Mouse (Mus musculus) bone marrow, adult 2 months (tissue): ENCODE data around the gene Zfp282.

Experiments used
- CTCF ChIP-seq: fragments of 200-500 bp; IDR thresholded peaks from 2 replicates; pipeline ENCODE4 v1.5.1; 2011; ENCODE audit warnings: low read length, control low read depth; ENCODE audit not compliant: control insufficient read depth, insufficient read depth
- POLR2A ChIP-seq: fragments of 200-500 bp; IDR thresholded peaks from 2 replicates; pipeline ENCODE4 v1.6.1; 2011; ENCODE audit warnings: low read depth, mild to moderate bottlenecking, control low read depth, low read length, borderline replicate concordance; ENCODE audit not compliant: control insufficient read depth

- TF ChIP-seq CTCF (no peak), POLR2A (no peak)
Observed at GRCm38 (mm10) chr6:47906326-47906725, 29.3 kb downstream of the Zfp282 start.
